Mouse (Mus musculus) lung, postnatal 14 days (tissue): Measurements from ENCODE around the gene Zfp879.

Source experiments
- DNase-seq: peaks from one replicate; pipeline ENCODE4 v3.0.0; 2021

Gene Zfp879

DNA sequence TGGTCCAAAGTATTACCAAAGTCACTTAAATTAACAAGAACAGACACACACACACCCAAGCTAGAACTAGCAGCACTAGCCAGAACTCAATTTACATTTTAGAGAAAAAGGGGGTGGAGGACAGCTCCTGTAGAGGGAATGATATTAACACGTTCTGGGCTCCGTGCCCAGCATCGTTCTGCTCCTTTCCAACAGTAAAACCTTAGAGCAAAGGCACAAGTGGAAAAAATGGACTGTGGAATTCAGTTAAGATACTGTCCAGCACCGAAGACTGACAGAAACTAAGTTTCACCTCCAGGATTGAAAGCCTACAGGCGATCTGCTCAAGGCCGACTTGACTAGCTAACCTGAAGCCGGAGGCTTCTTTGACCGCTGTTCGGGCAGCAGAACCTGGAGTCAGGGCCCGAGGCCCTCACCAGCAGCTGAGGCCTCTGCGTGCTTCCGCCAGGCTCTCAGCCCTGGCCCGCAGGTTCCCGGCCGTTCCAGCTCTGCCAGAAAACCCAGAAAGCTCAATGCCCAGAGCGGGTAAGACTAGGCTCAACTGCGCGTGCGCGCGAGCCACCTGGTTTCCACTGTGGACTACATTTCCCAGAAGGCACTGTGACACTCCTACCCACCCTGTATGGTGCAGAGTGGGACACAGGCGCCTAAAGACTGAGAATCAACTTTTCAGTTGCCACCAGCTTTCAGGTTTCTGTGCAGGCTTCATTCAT lies at the start of gene Zfp879:
Gene Zfp879, minus strand, starts transcription at position 530 of the 713 bp plus-strand sequence.
- peak; percentile 91 for DNase-seq

DNA sequence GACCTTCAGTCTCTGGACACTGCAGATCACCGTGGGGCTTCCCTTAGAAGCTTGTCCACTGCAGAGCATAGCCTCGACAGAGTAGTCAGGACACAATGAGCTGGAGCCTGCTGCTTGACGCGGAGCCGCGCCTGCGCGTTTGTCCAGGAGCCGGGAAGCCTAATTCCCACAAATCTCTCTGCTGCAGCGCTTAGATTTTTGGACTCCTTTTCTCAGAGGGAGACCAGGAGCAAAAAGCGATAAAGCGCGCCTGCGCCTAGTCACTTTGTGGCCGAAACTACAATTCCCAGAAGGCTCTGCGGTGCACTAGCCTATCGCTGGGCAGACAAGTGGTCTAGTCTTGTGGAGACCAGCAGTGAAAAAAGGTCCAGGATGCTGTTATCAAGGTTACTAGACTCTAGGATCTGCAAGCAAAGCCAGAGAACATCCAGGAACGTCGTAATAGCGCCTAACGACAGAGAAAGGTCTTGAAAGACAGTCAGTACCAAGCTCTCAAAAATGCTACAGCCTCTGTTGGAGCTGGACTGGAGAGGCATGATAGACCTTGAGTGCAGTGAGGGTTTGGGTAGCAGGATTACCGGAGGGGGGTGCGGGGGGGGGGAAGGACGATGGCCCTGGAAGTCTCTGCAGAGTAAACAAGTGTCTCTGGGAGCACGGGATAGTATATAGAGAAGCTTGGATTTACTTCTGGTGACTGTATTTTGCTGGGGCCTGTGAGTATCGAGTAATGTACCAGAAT lies 46.2 kb upstream of the Zfp879 start, which contains the start of gene Zfp454:
Gene Zfp454, minus strand, starts transcription at position 262 of the 739 bp plus-strand sequence.
- peak; percentile 85 for DNase-seq

DNA sequence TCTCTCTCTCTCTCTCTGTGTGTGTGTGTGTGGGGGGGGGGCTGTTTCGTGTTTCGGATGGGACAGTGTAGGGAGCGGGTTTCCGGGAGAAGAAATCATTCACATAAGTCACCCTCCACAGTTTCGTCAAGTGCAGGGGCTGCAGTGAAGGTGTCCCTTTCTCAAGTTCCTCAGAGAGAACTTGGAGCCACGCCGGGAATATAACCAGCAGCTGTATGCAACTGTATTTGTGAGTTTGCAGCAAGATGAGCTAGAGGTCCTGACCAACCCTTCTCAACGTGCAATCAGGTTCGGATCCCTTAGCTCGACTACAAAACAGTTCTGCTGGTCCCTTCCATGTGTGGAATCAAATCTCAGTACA lies 45.6 kb upstream of the Zfp879 start:
- DNase-seq, result no peak

GRCm38 (mm10) chr11:50886231-50886932 lies 45.0 kb upstream of the Zfp879 start:
- no peak for DNase-seq

GRCm38 (mm10) chr11:50883756-50884155 lies 42.4 kb upstream of the Zfp879 start:
- no peak for DNase-seq

- DNase-seq, result no peak
Observed at GRCm38 (mm10) chr11:50878641-50879040, 37.3 kb upstream of the Zfp879 start.

DNA sequence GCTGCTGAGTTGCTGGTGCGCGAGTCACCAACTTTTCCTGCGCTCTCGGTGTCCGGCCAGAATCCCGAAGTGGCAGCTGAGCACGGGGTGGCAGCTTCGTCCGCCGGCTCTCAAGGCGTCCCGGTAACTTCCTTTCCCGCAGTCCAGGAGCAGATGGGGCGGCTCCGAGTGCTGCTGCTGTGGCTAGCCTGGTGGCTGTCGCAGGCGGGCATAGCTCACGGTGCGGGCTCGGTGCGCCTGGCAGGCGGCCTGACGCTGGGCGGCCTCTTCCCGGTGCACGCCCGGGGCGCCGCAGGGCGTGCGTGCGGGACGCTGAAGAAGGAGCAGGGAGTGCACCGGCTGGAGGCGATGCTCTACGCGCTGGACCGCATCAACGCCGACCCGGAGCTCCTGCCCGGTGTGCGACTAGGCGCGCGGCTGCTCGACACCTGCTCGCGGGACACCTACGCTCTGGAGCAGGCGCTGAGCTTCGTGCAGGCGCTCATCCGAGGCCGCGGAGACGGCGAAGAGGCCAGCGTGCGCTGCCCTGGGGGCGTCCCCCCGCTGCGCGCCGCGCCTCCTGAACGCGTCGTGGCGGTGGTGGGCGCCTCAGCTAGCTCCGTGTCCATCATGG lies 9.7 kb upstream of the Zfp879 start:
- DNase-seq, result no peak

DNA sequence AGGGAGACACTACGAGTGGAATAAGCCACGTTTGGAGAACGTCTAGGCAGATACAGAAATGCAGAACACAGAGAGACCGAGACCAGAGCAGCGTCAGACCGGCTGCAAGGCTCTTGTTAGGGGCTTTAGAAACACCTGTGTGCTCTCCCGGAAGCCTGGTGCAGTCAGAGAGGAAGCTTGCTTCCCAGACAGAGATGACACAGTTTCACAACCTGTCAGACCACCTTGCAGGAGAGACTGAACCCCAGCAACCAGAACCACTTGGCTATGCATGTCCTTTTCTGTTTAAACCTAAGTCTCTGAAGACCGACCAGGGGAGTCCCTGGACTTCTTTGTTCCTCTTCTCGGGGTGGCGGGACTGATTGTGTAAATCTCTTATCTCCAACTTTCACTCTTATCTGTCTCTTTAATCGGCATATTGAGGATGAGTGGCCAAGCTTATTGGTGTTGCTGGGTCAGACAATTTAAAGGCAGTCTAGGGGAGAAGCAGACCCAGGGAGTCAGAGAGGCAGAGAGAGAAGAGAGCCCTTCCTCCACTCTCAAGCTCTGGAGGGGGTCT lies 8.9 kb upstream of the Zfp879 start, which contains the start of gene Grm6:
Gene Grm6, plus strand, starts transcription at position 509 of the 559 bp plus-strand sequence.
- no peak for DNase-seq

DNA sequence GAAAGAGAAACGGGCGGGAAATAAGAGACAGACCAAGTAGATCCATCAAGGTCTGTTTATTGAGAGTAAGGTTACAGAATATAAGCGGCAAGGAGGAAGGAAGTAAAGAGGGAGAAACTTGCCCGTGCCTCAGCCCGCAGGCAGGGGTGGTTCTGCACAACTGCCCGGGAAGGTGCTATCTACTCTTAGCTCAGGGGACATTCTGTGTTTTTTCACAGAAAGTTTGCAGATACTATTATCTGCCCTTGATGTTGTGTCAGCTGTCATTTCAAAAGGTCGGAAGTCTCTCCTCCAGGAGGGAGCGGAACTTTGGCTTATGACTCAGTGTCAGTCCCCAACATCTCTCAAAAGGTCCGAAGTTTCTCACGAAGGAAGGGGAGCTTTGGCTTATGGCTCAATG lies 8.0 kb upstream of the Zfp879 start:
- DNase-seq, result no peak

DNA sequence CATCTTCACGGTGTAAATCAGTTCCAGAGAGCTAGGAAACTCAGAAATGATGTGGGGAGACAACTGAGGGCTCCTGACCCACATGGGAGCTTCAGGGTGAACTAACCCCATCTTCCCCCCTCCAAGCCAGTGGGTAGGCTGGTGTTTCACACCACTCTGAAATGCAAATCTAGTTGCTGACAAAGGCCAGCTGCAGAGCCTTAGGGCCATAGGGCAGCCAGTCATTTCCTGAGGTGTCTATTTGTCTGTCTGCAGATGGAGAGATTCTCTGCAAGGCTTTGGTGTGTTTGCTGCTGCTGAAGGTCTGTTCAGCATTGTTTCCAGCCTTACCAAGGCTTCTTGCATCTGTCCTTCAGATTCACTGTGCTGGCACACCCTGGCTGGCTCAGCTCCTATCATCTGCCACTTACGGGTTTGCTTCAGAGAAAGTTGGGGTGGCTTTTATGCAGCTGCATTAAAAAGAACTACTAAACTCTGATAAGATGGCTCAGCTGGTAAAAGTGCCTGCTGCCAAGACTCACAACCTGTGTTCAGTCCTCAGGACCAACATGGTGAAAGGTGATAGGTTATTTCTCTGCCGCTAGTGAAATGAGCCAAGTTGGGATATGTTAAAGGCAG lies 7.3 kb upstream of the Zfp879 start:
- no peak for DNase-seq

- no peak for DNase-seq
Observed at GRCm38 (mm10) chr11:50847047-50847446, 5.7 kb upstream of the Zfp879 start.

- DNase-seq, result no peak
Observed at GRCm38 (mm10) chr11:50845951-50846350, 4.6 kb upstream of the Zfp879 start.

- no peak for DNase-seq
Observed at GRCm38 (mm10) chr11:50835727-50836126, 5.6 kb downstream of the Zfp879 start.

- peak; percentile 84 for DNase-seq
Observed at GRCm38 (mm10) chr11:50827010-50827953, 14.1 kb downstream of the Zfp879 start, which contains the start of gene Zfp354c. Zfp354c (minus strand) TSS chr11:50827724.

DNA sequence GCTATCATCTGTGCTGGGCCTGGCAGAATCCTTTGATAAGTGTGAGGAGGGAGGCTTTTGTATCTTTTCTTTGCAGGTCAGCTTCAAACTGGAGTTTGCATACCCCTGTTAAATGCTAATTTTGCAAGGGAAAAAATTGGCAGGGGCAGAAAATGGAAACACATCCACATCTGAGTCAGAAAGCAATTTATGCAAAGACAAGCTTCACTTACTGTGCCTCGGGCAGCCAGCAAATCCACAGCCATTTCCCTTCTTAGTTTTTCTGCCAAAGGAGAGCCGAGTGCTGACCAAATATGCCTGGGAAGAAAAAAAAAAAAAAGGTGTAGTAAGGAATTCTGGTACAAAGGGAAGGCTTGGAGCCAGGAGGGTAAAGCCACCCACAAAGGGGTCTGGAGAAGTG lies 15.1 kb downstream of the Zfp879 start:
- DNase-seq, result no peak

GRCm38 (mm10) chr11:50814233-50814632 lies 27.1 kb downstream of the Zfp879 start:
- no peak for DNase-seq

- no peak for DNase-seq
Observed at GRCm38 (mm10) chr11:50798836-50799235, 42.5 kb downstream of the Zfp879 start.

DNA sequence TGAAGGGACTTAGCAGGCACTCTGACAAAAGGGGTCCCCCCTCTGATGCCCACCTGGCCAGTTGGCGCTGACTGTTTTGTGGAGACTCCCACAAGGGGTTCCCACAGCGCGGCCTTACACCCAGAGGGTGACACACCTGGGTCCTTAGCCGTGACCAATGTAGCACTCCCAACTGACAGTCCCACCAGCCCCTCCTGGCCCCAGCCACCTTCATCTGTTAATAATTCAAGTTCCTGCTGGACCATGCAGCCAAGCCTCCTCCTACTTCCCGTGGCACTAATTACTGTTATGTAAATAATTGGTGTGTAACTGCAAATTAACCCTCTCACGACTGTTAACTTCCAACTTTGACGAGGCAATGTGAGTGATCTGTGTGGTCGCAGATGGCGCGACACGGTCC lies 43.7 kb downstream of the Zfp879 start:
- DNase-seq, result no peak
